Mouse (Mus musculus): ENCODE data around the gene G6pc. TPM values are rescaled to one million over a fixed set of nuclear protein-coding genes. Genes with fewer than 3 reads are reported as not detected.
"Not testable (repeated sequence)": the region's sequence is repeated elsewhere in the genome, so short reads cannot be mapped to it uniquely, and the experiment has no call there.

The G6pc gene
- total RNA-seq (2021): not detected

DNA sequence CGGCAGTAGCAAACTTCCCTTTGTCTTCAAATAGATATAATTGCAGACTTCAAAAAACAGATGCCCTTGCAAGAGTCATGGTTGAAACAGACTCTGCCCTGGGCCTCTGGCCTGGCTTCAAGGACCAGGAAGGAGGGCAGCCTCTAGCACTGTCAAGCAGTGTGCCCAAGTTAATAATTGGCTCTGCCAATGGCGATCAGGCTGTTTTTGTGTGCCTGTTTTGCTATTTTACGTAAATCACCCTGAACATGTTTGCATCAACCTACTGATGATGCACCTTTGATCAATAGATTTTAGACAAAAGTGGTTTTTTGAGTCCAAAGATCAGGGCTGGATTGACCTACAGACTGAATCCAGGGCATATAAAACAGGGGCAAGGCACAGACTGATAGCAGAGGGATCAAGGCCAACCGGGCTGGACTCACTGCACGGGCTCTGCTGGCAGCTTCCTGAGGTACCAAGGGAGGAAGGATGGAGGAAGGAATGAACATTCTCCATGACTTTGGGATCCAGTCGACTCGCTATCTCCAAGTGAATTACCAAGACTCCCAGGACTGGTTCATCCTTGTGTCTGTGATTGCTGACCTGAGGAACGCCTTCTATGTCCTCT lies at the start of gene G6pc:
TSS of gene G6pc (plus strand) at position 236 of the 610 bp plus-strand sequence.
- DNase-seq (ENCODE audit: low spot score): no peak
- intact Hi-C loops (cut with DNase I): no loop called here

DNA sequence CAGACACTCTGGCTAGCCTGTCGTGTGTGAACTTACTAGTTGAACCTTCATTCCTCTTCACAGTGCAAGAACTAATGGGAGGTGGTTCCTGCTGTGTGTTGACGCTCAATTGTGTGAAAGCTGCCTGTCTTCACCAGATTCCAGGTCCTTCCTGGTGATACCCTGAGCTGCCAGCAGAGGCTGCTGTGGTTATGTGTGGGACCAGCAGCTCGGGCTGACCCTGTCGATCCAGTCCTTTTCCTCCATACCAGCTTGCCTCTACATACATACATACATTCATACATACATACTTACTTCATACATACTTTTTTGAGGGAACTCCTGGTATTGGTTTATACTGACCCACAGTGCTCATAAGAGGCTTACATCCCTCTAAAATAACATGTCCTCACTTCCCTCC lies 43.8 kb upstream of the G6pc start:
- intact Hi-C loops (cut with DNase I): loop anchor here (1.0 kb wide), 1 partner anchor 72 kb away; no protein-coding TSS in a partner anchor
- DNase-seq (ENCODE audit: low spot score): no peak

DNA sequence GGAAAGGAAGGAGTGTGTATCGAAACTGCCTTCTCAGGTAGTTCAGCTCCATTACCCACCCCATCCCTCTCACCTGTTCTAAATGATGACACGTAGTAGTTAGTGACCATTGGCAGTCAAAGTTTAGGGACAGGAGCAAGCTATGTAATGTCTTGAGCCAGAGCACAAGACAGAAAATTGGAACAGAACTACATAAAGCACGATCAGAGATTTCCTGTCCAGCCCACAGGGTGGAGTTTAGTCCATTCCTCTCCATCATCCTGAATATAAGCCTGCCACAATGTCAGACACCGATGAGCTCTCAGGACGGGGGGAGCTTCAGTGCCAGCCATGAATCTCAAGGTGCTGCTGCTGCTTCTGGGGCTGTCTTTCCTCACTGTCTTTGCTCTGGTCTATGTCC lies 42.6 kb upstream of the G6pc start, which contains the start of gene Aoc2:
TSS of gene Aoc2 (plus strand) at position 301 of the 400 bp plus-strand sequence.
- DNase-seq (ENCODE audit: low spot score): no peak
- intact Hi-C loops (cut with DNase I): no loop called here

DNA sequence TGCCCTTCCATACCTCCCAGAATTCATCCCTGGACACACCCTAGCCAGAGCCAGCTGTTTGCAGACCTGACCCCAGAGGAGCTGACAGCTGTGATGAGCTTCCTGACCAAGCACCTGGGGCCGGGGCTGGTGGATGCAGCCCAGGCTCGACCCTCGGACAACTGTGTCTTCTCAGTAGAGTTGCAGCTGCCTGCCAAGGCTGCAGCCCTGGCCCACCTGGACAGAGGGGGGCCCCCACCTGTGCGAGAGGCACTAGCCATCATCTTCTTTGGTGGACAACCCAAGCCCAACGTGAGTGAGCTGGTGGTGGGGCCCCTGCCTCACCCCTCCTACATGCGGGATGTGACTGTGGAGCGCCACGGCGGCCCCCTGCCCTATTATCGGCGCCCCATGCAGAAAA lies 42.2 kb upstream of the G6pc start:
- intact Hi-C loops (cut with DNase I); DNase-seq (ENCODE audit: low spot score): not testable (repeated sequence)

DNA sequence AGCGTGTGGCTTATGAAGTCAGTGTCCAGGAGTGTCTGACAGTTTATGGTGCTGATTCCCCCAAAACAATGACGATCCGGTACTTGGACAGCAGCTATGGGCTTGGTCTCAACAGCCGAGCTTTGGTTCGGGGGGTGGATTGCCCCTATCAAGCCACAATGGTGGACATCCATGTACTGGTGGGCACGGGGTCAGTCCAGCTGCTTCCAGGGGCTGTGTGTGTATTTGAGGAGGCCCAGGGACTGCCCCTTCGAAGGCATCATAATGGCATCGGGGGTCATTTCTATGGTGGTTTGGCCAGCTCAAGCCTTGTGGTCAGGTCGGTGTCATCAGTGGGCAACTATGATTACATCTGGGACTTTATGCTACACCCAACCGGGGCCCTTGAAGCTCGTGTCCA lies 41.2 kb upstream of the G6pc start:
- no peak for DNase-seq (ENCODE audit: low spot score)
- intact Hi-C loops (cut with DNase I): no loop called here

DNA sequence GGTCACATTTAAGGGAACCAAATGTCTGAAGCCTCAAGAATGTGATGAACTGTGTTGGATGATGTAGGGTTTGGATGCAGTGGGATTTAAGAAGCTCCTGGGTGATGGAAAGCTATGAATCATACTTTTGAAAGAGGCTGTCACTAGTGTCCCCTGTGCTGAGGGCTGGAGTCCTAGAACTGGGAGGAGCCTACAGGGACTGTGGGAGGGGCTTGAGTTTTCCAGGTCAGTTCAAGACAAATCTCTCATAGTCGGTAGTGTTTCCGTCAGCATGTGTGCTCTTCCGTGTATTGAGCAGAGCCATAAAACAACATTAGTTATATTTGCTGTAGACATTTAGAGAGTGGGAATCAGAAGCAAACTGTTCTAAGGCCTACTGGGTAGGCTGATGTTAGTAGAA lies 40.0 kb upstream of the G6pc start:
- intact Hi-C loops (cut with DNase I): no loop called here
- no peak for DNase-seq (ENCODE audit: low spot score)

DNA sequence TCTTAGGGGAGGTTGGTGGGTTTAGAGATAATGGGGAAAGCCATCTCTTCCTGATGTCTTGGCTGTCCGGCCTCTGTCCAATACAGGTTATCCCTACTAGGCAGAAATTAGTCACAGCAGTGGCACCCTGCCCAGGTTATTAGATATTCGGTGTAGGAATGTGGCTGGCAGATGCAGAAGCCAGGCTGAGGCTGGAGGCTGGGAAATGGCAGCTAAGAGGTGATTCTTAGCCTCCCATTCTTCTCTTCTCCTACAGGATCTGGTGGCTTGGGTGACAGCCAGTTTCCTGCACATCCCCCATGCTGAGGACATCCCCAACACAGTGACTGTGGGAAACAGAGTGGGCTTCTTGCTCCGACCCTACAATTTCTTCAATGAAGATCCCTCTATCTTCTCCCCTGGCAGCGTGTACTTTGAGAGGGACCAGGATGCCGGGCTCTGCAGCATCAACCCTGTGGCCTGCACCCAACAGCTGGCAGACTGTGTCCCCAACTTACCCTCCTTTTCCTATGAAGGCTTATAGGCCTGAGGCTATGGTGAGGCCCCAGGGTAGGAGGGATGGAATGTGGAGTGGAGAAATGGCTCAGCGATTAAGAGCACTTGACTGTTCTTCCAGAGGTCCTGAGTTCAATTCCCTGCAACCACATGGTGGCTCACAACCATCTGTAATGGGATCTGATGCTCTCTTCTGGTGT lies 38.3 kb upstream of the G6pc start:
- intact Hi-C loops (cut with DNase I): loop anchor here (2.0 kb wide), 1 partner anchor 32 kb away; no protein-coding TSS in a partner anchor
- no peak for DNase-seq (ENCODE audit: low spot score)

DNA sequence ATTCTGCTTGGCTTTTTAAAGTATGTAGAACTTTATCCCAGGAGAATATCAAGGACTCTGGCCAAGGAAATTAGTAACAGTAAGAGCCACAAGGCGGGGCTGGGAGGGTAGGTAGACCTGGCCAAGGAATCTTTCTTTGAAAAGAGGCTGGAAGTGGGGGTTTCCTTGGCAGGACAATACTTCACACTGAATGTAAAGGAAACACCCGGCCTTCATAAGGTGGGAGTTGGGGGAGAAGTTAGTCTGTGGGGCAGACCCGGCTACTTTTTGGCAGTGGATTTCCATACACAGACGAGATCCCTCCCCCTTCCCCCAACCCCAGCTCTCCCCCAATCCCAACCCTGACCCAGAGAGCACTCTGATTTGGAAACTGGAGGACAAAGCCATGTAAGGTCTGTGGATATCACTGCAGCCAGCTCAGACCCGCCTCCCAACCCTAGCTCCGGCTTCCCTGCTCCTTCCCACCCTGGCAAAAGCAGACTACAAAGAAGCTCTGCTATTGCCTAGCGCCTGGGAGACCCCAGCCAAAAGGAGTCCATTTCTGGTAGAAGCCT lies 36.9 kb upstream of the G6pc start, which contains the start of gene Aoc3:
TSS of gene Aoc3 (plus strand) at position 235 of the 554 bp plus-strand sequence.
- DNase-seq (ENCODE audit: low spot score): peak; percentile 41
- intact Hi-C loops (cut with DNase I): no loop called here

DNA sequence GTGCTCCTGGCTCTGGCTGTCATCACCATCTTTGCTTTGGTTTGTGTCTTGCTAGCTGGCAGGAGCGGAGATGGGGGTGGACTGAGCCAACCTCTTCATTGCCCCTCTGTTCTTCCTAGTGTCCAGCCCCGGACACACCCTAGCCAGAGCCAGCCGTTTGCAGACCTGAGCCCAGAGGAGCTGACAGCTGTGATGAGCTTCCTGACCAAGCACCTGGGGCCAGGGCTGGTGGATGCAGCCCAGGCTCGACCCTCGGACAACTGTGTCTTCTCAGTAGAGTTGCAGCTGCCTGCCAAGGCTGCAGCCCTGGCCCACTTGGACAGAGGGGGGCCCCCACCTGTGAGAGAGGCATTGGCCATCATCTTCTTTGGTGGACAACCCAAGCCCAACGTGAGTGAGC lies 36.4 kb upstream of the G6pc start:
- intact Hi-C loops (cut with DNase I); DNase-seq (ENCODE audit: low spot score): not testable (repeated sequence)

DNA sequence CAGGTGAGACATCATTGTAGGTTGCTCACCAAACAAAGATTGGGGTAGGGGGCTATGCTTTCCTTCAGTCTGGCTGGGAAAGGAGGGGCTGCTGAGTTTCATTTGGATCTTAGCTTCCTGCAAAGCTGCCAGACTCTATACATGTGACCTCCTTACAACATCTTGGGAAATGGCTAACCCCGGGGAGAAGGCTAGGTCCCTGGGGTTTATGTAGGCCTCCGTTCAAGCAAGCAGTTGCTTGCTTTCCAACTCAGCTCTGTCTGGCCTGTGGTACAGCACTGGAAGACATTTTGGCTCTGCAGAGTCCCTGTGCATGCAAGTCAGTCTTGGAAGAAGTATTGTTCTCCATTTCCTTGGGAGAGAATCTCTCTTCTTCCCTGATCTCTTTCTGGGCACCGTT lies 34.8 kb upstream of the G6pc start:
- intact Hi-C loops (cut with DNase I): no loop called here
- DNase-seq (ENCODE audit: low spot score): no peak

DNA sequence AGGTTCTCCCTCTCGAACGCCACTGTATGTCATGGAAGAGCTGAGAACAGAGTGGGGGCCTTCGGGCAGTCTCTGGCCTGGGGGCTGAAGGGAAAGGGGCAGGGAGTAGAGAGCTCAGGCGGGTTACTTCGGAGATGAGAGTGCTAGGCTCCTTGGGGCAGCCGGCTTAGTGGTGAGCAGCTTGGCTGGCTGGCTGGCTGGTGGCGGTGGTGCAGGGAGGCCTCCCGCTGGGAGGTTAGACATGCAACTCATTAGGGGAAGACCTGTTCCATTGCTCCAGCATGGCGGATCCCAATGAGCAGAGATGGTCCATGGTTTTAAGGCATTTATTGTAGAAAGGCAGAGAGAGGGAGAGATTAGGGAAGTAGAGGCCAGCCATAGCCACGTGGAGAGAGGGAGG lies 33.3 kb upstream of the G6pc start:
- no peak for DNase-seq (ENCODE audit: low spot score)
- intact Hi-C loops (cut with DNase I): no loop called here

DNA sequence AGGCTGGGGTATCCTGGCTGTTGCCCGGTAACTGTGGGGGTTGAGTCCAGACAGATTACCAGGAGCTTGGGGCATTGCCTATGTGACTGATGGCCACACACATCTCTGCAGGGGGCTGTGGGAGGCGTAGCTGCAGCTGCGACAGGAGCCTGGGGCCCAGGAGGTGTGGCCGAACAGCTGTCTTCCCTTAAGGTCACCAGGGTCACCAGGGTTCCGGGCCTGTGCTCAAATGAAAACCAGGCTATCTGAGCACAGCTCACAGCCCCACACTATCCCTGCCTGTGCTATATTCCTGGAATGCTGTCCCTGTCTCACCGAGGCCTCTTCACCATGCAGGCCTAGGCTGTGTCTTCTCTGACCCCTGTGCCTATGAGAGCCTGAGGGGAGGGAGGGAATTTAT lies 32.8 kb upstream of the G6pc start:
- intact Hi-C loops (cut with DNase I): no loop called here
- no peak for DNase-seq (ENCODE audit: low spot score)

DNA sequence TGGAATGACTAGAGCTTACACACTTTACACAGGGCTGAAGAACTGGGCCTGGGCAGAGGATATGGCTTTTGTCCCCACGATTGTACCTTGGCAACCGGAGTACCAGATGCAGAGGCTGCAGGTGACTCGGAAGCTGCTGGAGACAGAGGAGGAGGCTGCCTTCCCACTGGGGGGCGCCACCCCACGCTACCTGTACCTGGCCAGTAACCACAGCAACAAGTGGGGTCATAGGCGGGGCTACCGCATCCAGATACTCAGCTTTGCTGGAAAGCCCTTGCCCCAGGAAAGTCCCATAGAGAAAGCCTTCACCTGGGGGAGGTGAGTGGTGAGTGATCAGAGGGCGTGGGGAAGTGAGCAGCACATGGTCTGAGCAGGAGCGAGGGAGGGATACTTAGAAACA lies 31.7 kb upstream of the G6pc start:
- DNase-seq (ENCODE audit: low spot score): no peak
- intact Hi-C loops (cut with DNase I): no loop called here

DNA sequence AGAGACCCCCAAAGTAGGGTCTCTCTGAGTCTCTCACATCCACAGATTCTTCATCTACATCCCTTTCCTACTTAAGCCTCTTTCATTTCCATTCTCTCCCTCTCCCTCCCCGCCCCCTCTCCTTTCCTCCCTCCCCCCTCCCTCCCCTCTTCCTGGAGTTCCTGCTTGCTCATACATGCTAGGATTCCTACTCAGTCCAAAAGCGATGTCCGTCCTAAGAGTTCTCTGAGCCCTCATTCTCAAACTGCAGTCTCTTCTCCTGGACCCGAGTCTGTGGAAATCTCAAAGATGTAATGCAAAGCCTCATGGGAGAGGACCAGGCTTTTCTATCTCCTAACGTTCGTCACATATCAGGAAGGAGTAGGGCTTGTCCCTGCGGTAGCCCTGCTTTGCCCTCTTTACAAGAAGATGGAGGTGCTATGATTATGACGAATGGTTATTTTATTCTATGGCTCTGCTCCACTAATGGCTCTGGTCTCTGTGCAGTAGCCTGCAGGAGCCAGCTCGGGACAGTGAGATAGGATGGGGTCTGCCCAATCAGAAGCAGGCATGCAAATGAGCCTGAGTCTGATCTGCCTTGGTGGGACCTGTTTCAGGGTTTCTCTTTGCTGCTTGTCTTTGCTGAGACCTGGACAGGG lies 29.1 kb upstream of the G6pc start:
- no peak for DNase-seq (ENCODE audit: low spot score)

DNA sequence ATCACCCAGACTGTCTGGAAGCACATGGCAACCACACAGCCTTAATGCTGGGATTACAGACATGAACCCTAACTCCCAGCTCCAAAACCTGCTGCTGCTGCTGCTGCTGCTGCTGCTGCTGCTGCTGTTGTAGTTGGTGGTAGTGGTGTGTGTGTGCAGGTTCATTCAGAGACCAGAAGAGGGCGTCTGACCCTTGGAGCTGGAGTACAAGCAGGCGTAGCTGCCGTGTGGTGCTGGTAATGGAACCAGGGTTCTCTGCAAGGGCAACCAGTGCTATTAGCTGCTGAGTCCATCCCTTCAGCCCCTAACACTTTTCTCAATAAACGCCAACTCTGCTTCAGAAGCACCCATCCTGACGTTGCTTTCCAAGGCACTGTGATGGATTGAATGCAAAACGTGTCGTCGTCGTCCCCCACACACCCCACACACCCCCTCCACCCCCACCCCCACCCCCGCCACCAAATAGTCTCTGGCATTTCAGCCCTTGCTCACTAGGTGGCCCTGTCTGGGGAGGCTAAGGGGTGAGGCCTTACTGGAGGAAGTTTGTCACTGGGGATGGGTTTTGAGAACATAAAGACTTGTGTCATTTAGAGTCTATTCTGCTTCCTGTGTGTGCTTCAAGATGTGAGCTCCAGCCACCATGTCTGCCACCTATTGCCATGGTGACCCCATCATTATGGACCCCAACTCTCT lies 20.1 kb upstream of the G6pc start:
- intact Hi-C loops (cut with DNase I): no loop called here

More for the DNA sequence above, 29.1 kb upstream of the G6pc start:
- intact Hi-C loops (cut with DNase I): no loop called here

DNA sequence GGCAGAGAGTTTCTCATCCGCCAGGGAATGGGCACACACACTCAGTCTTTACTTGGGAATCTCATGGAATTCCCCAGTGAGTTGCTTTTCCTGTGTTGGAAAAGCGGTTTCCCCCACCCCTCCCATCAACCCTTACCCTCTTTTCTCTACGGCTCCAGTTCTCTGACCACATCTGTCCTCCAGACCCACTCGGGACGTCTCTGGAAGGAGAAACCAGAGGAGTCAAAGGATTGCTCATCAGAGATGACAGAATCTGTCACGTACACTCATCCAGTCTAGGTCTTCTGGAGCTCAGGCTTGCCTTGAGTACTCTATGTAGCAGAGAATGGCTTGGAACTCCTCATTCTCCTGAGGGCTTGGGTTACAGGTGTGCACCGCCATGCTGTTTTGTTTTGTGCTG lies 18.6 kb upstream of the G6pc start:
- DNase-seq (ENCODE audit: low spot score): no peak
- intact Hi-C loops (cut with DNase I): no loop called here

More for the DNA sequence above, 20.1 kb upstream of the G6pc start:
- DNase-seq (ENCODE audit: low spot score): no peak

DNA sequence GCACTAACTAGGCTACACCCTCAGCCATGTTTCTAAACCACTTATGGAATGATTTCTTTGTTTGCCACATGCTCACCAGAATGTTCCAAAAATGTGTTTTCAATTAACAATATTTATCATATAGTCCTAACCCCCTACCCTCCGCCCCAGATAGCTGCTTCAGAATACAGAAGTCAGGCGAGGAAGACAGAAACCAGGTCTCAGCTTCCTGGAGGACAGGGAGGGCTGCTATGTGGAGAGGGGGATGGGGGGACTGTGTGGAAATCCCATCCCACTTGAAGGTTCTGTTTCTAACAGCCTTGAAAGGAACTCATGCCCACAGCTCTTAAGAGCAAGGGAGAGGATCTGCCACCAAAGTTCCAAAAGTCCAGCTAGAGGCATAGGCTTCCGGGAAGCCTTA lies 18.1 kb upstream of the G6pc start:
- no peak for DNase-seq (ENCODE audit: low spot score)

DNA sequence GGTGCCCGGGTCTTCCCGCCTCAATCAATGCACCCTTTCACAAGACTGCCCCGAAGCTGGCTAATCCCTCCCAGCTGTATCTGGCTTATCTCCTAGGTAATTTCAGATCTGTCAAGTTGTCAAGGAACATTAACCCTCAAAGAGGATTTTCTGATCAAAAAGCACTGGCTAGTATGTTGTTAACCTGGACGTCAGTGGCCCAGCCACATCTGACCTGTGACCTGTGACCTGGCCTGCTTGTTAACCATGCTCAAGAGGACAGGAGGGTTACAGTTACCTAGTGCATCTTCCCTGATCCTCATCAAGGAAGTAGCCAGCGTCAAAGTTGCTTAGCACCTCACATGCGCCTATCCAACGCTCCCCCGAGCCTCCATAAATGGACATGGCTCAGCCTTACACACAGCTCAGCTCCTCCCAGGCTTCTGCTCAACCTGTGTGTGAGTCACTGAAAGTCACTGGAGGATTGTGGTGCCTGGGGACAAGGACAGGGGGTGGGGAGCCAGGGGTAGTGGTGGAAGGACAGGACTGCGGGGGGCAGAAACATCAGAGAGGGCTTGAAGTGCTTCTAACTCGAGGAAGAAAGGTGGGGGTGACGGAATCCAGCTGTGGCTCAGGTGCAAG lies 16.2 kb upstream of the G6pc start:
- DNase-seq (ENCODE audit: low spot score): no peak
- intact Hi-C loops (cut with DNase I): no loop called here

More for the DNA sequence above, 18.1 kb upstream of the G6pc start:
- intact Hi-C loops (cut with DNase I): no loop called here

DNA sequence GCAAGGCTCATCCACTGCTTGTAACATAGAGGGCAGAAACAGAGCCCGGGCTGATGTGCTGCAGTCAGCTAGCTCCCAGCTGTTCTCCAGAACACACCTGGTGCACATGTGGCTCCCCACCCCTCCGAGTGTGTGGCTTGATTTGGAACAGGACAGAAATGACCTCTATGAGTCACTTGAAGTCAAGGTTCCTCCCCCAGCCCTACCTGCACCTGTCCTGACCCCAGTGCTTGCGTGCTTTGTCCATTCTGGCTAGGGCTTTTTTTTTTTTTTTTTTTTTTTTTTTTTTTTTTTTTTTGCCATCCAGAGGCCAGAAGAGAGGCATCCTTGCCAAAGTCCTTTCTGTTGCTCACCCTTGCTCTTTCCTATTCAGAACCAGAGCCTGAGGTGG lies 15.6 kb upstream of the G6pc start:
- DNase-seq (ENCODE audit: low spot score): no peak
- intact Hi-C loops (cut with DNase I): no loop called here

DNA sequence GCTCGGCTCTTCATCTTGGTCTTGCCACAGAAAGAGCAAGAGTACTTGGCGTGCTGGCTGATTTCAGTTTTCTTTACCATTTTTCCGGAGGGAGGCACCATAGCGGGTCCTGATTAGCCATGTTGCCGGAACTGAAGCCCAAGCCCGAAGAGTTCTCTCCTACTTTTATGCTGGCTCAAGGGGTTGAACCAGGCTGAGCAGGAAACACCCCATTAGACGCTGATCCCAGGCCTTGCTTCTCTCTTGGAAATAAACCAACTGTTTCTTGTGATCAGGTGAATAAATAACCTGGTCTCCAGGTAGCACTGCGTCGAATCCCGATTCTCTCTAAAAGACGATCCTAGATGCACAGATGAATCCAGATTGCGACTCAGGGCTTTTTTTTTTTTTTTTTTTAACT lies 13.9 kb upstream of the G6pc start:
- intact Hi-C loops (cut with DNase I): no loop called here
- DNase-seq (ENCODE audit: low spot score): no peak
